Mouse (Mus musculus) limb, embryonic 14.5 days (tissue): ENCODE data around the gene Heatr4. TPM values are rescaled to one million over a fixed set of nuclear protein-coding genes. Genes with fewer than 3 reads are reported as not detected.

Experiments
- ATAC-seq: fragments of 200-750 bp; cut with Nextera tagmentation; 2 replicates; pipeline ENCODE4 v1.8.0; 2017; ENCODE audit warnings: low read depth, moderate number of reproducible peaks, moderate TSS enrichment; ENCODE audit not compliant: low FRiP score
- DNase-seq: peaks from one replicate; pipeline ENCODE4 v3.0.0-alpha.2; 2015; ENCODE audit warnings: low spot score
- H3K27ac ChIP-seq: fragments of 300-500 bp; sonication (generic); replicated peaks from 2 replicates; pipeline ENCODE4 v1.5.1; 2014; ENCODE audit warnings: low read depth, mild to moderate bottlenecking, low read length, moderate library complexity, mixed read lengths
- H3K27me3 ChIP-seq: fragments of 300-500 bp; sonication (generic); 2 replicates; pipeline ENCODE4 v1.6.1; 2014; ENCODE audit warnings: low read length, mixed read lengths; ENCODE audit not compliant: control insufficient read depth, insufficient read depth
- H3K36me3 ChIP-seq: fragments of 300-500 bp; sonication (generic); 2 replicates; pipeline ENCODE4 v1.6.1; 2014; ENCODE audit warnings: mild to moderate bottlenecking, low read length, moderate library complexity, mixed read lengths; ENCODE audit not compliant: control insufficient read depth, insufficient read depth
- H3K4me1 ChIP-seq: fragments of 300-500 bp; sonication (generic); 2 replicates; pipeline ENCODE4 v1.6.1; 2014; ENCODE audit warnings: antibody characterized with exemption, low read length, mixed read lengths; ENCODE audit not compliant: control insufficient read depth, insufficient read depth
- H3K4me2 ChIP-seq: fragments of 300-500 bp; sonication (generic); replicated peaks from 2 replicates; pipeline ENCODE4 v1.6.1; 2014; ENCODE audit warnings: low read depth, mild to moderate bottlenecking, low read length, moderate library complexity; ENCODE audit not compliant: severe bottlenecking
- H3K4me3 ChIP-seq: fragments of 300-500 bp; sonication (generic); replicated peaks from 2 replicates; pipeline ENCODE4 v1.5.1; 2014; ENCODE audit warnings: low read length
- H3K9ac ChIP-seq: fragments of 300-500 bp; sonication (generic); 2 replicates; pipeline ENCODE4 v1.6.1; 2014; ENCODE audit warnings: mild to moderate bottlenecking, low read depth, low read length, moderate library complexity; ENCODE audit not compliant: severe bottlenecking
- H3K9me3 ChIP-seq: fragments of 300-500 bp; sonication (generic); 2 replicates; pipeline ENCODE4 v1.6.1; 2016; ENCODE audit warnings: low read length; ENCODE audit not compliant: control insufficient read depth
- POLR2A ChIP-seq: fragments of 200-500 bp; IDR thresholded peaks from 2 replicates; pipeline ENCODE4 v1.8.0; 2012; ENCODE audit warnings: inconsistent platforms, mild to moderate bottlenecking, moderate library complexity, borderline replicate concordance; ENCODE audit not compliant: insufficient read depth, insufficient read length; ENCODE audit errors: extremely low read depth
- WGBS: fragments of 180-500 bp; shearing (Covaris S2); extraction: QIAGEN DNeasy Blood & Tissue Kit; methylation state at CpG from one replicate; pipeline ENCODE4 v1.1.7; 2014; 5-methylcytosine and 5-hydroxymethylcytosine counted together
- polyA plus RNA-seq, 2 experiments: library from polyadenylated mRNA; depleted of rRNA in 1 of 2; stranded (reverse) in 1 of 2; unstranded in 1 of 2; fragments of >200 nt; fragmentation: Nextera tagmentation in 1 of 2; extraction: Ambion mirVana in 1 of 2; gene quantifications; 2 replicates each; pipeline versions ENCODE4 v1.2.1 to v1.2.3; 2012 to 2014

The Heatr4 gene
- polyA plus RNA-seq, 2 experiments = 0.03 TPM; not detected in 1

DNA sequence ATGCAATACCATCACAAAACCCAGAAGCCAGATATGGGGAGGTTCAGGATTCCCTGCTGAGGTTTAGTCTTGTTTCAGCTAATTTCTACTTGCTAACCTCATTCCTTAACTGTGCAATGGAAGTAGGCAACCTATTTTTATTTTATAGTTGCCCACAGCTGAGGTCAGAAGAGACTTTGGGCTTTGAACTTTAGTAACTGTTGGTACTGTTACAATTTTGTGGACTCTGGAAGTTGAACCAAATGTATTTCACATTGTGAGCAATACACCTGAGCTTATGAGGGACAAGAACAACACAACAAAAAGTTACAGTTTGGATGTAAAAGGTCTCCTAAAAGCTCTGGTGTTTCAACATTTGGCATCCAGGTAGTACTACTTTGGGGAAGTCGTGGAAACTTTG is 69.9 kb downstream of the Heatr4 start:
- Histone ChIP-seq H3K27me3 (no peaks in the 10 kb centered on the region), H3K4me2 (no peak overlapping the region), H3K36me3 (peaks cover 7% of the 10 kb centered on the region; the same call in 1 of the 2 replicates), H3K9me3 (no peaks in the 10 kb centered on the region), H3K9ac (no peak overlapping the region), H3K4me3 (no peak overlapping the region), H3K27ac (no peak overlapping the region), H3K4me1 (0 out of 2 replicates have a peak, but pooled peaks cover 3% of the 10 kb centered on the region)
- WGBS = 77% methylated on average over 1 of the region's 1 CpGs
- DNase-seq (no peak), ATAC-seq (no peak)
- no peak for TF ChIP-seq POLR2A

DNA sequence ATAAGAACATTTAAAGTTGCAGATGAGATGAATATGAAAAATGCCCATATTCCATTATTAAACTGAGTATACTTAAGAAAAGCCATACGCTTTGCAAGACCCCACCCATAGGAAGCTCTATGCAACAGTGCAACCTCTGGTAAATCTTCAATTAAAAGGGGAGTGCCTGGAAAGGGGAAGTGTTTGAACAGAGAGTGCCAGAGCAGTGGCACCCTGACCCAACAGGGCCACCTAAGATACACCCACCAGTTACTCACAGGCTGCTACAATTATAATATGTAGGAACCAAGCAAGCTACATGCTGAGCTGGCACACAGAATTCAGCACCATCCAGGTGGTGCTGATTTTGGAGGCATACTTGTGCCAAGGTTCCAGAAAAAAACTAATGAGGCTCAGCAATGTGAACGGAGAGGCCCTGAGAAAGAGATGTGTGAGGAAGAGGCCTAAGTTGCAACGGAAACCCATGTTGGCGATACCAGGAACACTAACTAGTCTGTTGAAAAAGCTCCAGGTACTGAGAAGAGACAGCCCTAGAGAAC is 70.4 kb downstream of the Heatr4 start:
- Histone ChIP-seq H3K36me3 (peaks cover 7% of the 10 kb centered on the region; the same call in 1 of the 2 replicates), H3K4me3 (no peak overlapping the region), H3K9me3 (no peaks in the 10 kb centered on the region), H3K9ac (no peak overlapping the region), H3K27me3 (no peaks in the 10 kb centered on the region), H3K4me2 (no peak overlapping the region), H3K27ac (no peak overlapping the region), H3K4me1 (0 out of 2 replicates have a peak, but pooled peaks cover 3% of the 10 kb centered on the region)
- DNase-seq (no peak), ATAC-seq (no peak)
- TF ChIP-seq POLR2A = no peak
- 83% methylated on average over 4 of the region's 4 CpGs for WGBS

DNA sequence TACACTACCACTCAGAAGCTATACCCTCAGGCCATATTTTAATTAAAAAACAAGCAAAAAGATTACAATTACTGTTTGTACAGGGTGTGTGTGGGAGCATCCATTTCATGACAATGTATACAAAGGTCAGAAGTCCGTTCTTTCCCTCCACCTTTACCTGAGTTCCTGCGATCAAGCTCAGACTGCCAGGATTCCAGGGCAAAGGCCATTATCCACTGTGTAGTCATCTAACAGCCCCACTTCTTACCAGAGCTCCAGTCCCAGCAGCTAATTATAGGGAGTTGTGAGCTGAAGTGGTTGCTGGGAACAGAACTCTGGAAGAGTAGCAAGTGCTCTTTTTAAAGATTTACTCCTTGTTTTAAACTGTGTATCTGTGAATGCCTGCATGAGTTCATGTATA is 74.2 kb downstream of the Heatr4 start:
- WGBS = 80% methylated on average over 2 of the region's 2 CpGs
- Histone ChIP-seq H3K9me3 (no peaks in the 10 kb centered on the region), H3K4me3 (no peak overlapping the region), H3K27me3 (no peaks in the 10 kb centered on the region), H3K36me3 (peaks cover 7% of the 10 kb centered on the region; the same call in 1 of the 2 replicates), H3K27ac (no peak overlapping the region), H3K4me1 (0 out of 2 replicates have a peak, but pooled peaks cover 3% of the 10 kb centered on the region), H3K9ac (no peak overlapping the region), H3K4me2 (no peak overlapping the region)
- TF ChIP-seq POLR2A = no peak
- ATAC-seq (no peak), DNase-seq (no peak)

Other genes starting within 250 kb of the Heatr4 start
- gene Papln, start 221.2 kb downstream of the Heatr4 start, polyA plus RNA-seq (2012; rRNA removed) = 5.2 and 5.9 TPM in 2 replicates
- gene Papln, start 221.2 kb downstream of the Heatr4 start, polyA plus RNA-seq (2014; fragmentation: Nextera tagmentation; extraction: Ambion mirVana) = 2.0 and 2.6 TPM in 2 replicates
- gene Numb, start 62.9 kb downstream of the Heatr4 start, polyA plus RNA-seq (2012; rRNA removed) = 53.8 and 72.4 TPM in 2 replicates
- gene Numb, start 62.9 kb downstream of the Heatr4 start, polyA plus RNA-seq (2014; fragmentation: Nextera tagmentation; extraction: Ambion mirVana) = 31.3 and 33.2 TPM in 2 replicates
- gene Riox1, start 34.2 kb downstream of the Heatr4 start, polyA plus RNA-seq (2012; rRNA removed) = 15.8 and 18.4 TPM in 2 replicates
- gene Riox1, start 34.2 kb downstream of the Heatr4 start, polyA plus RNA-seq (2014; fragmentation: Nextera tagmentation; extraction: Ambion mirVana) = 13.1 and 13.9 TPM in 2 replicates
- gene Acot2, start 3.0 kb upstream of the Heatr4 start, polyA plus RNA-seq (2012; rRNA removed) = 6.8 and 7.1 TPM in 2 replicates
- 15.6 TPM in 2 replicates for gene Acot2, start 3.0 kb upstream of the Heatr4 start, polyA plus RNA-seq (2014; fragmentation: Nextera tagmentation; extraction: Ambion mirVana)
- 27.8 and 30.7 TPM in 2 replicates for gene Acot1, start 24.6 kb upstream of the Heatr4 start, polyA plus RNA-seq (2012; rRNA removed)
- 54.2 and 56.5 TPM in 2 replicates for gene Acot1, start 24.6 kb upstream of the Heatr4 start, polyA plus RNA-seq (2014; fragmentation: Nextera tagmentation; extraction: Ambion mirVana)
- gene Acot4, start 53.5 kb upstream of the Heatr4 start, polyA plus RNA-seq (2012; rRNA removed) = 0.23 TPM in 2 replicates
- 0.11 and 0.41 TPM in 2 replicates for gene Acot4, start 53.5 kb upstream of the Heatr4 start, polyA plus RNA-seq (2014; fragmentation: Nextera tagmentation; extraction: Ambion mirVana)
- not detected in 2 replicates for gene Gm49366, start 54.1 kb upstream of the Heatr4 start, polyA plus RNA-seq (2012; rRNA removed)
- not detected in 2 replicates for gene Gm49366, start 54.1 kb upstream of the Heatr4 start, polyA plus RNA-seq (2014; fragmentation: Nextera tagmentation; extraction: Ambion mirVana)
- 0.01 and 0.04 TPM in 2 replicates for gene Acot3, start 67.3 kb upstream of the Heatr4 start, polyA plus RNA-seq (2012; rRNA removed)
- gene Acot3, start 67.3 kb upstream of the Heatr4 start, polyA plus RNA-seq (2014; fragmentation: Nextera tagmentation; extraction: Ambion mirVana) = not detected in 2 replicates
- gene Acot5, start 84.5 kb upstream of the Heatr4 start, polyA plus RNA-seq (2012; rRNA removed) = 0.10 and 0.13 TPM in 2 replicates
- gene Acot5, start 84.5 kb upstream of the Heatr4 start, polyA plus RNA-seq (2014; fragmentation: Nextera tagmentation; extraction: Ambion mirVana) = not detected in 2 replicates
- 4.0 and 4.4 TPM in 2 replicates for gene Acot6, start 115.8 kb upstream of the Heatr4 start, polyA plus RNA-seq (2012; rRNA removed)
- gene Acot6, start 115.8 kb upstream of the Heatr4 start, polyA plus RNA-seq (2014; fragmentation: Nextera tagmentation; extraction: Ambion mirVana) = 1.4 and 2.2 TPM in 2 replicates
- 15.1 and 17.0 TPM in 2 replicates for gene Dnal1, start 129.5 kb upstream of the Heatr4 start, polyA plus RNA-seq (2012; rRNA removed)
- gene Dnal1, start 129.5 kb upstream of the Heatr4 start, polyA plus RNA-seq (2014; fragmentation: Nextera tagmentation; extraction: Ambion mirVana) = 5.9 and 6.4 TPM in 2 replicates
- 0.24 and 0.39 TPM in 2 replicates for gene Pnma1, start 163.6 kb upstream of the Heatr4 start, polyA plus RNA-seq (2012; rRNA removed)
- gene Pnma1, start 163.6 kb upstream of the Heatr4 start, polyA plus RNA-seq (2014; fragmentation: Nextera tagmentation; extraction: Ambion mirVana) = 0.55 and 0.83 TPM in 2 replicates
- 14.4 and 18.1 TPM in 2 replicates for gene Elmsan1, start 234.0 kb upstream of the Heatr4 start, polyA plus RNA-seq (2012; rRNA removed)
- 10.5 and 11.8 TPM in 2 replicates for gene Elmsan1, start 234.0 kb upstream of the Heatr4 start, polyA plus RNA-seq (2014; fragmentation: Nextera tagmentation; extraction: Ambion mirVana)